Mouse (Mus musculus): ENCODE results near the gene Marveld2. TPM values are rescaled to one million over a fixed set of nuclear protein-coding genes. Genes with fewer than 3 reads are reported as not detected.

The Marveld2 gene
- polyA plus RNA-seq, 1 experiment from 2014 or later = 19.5 TPM

DNA sequence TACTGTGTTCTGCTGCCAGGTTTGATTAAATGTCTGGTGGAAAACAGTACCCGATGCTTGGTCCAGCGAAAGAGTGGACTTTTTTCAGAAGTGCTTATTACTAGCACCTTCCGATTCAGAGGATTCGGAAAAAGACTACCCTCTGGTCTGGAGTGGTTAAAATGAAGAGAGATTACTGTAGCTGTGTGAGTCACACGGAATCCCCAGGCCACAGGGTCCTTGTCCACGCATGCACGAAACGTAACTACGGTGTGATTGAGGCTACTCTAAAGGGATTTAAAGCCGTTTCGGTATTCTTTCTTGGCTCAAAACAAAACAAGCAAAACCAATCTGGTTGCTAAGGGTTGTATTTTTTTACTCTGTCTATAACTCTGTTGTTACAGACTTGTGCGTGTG, 63.7 kb downstream of the Marveld2 start:
- no peaks in the 10 kb centered on the region for H3K4me1 ChIP-seq
- no peak for ATAC-seq (ENCODE audit: insufficient read depth, low FRiP score, low read depth)
- 4% methylated on average over 12 of the region's 12 CpGs for WGBS
- peaks cover 18% of the 10 kb centered on the region for H3K27me3 ChIP-seq (replicated peaks)
- no peaks in the 10 kb centered on the region for H3K36me3 ChIP-seq
- peak overlapping the region; percentile 82 for H3K4me2 ChIP-seq
- H3K9ac ChIP-seq = no peak overlapping the region
- peak overlapping the region; percentile 56 for H3K4me3 ChIP-seq (replicated peaks)
- H3K9me3 ChIP-seq = no peaks in the 10 kb centered on the region
- peak overlapping the region; percentile 81 for H3K27ac ChIP-seq

DNA sequence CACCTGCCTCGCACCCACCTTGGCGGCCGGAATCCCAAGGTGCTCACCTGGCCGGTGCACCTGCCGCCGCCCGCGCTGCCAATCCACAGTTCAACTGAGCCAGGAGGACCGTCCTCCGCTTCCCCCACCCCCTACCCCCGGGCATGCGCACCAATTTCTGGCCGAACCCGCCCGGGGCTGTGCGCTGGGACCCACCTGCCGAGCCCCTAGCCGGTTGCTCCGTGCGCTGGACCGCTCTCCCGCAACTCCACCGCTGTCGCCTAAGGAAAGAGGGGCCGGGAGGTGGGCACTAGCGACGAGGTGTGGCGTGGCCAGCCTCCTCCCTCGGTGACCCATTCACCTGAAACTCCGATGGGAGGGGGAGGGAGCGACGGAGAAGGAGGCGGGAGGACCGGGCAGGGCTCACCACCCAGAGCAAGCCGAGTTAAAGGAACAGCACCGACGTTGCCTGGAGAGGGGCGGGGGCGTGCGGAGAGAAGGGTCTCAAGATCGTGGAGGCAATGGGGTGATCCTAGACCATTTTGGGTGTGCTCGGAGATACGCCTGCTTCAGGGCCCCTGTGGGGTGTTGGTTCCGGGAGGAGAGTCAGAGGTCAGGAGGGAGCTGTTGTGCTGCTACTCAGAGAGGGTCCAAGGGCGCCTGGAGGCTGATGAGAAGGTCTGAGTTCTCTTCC, 64.3 kb downstream of the Marveld2 start, which contains the start of gene Ocln:
Gene Ocln (minus strand): TSS at position 350 of the 673 bp plus-strand sequence.
- under 1% methylated on average over 44 of the region's 45 CpGs for WGBS

DNA sequence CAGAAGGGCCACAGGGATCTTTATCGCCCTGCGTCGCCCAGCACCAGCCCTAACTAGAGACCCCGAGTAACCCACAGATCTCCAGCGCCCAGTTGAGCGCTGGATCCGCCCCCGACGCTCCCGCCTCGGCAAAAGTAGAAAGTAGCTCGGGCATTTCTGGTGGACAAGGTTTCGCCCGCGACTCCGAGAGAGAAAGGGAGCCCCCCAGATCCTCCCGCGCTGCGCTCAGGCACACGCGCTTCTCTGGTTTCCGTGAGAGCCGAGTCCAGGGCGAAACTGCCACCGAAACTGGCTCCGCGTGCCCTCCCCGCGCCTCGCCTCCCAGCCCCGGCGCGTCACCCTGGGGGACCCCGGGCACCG, 64.8 kb downstream of the Marveld2 start:
- ATAC-seq (ENCODE audit: insufficient read depth, low FRiP score, low read depth) = peak; percentile 16; the same call in 1 of the 2 replicates
- Histone ChIP-seq H3K9me3 (no peaks in the 10 kb centered on the region), H3K36me3 (no peaks in the 10 kb centered on the region), H3K27ac (peak overlapping the region; percentile 81), H3K4me1 (no peaks in the 10 kb centered on the region), H3K9ac (peak overlapping the region; percentile 72), H3K27me3 (replicated peaks) (peaks cover 16% of the 10 kb centered on the region), H3K4me2 (peak overlapping the region; percentile 82), H3K4me3 (replicated peaks) (peak overlapping the region; percentile 56)
- under 1% methylated on average over 35 of the region's 35 CpGs for WGBS

More for the DNA sequence above, 64.3 kb downstream of the Marveld2 start, which contains the start of gene Ocln:
- peak within 1 kb of the TSS; percentile 56 for H3K4me3 ChIP-seq (replicated peaks)
- H3K36me3 ChIP-seq = no peaks in the 10 kb centered on the region
- H3K27ac ChIP-seq = peak within 1 kb of the TSS; percentile 81
- no peaks in the 10 kb centered on the region for H3K4me1 ChIP-seq
- peak within 1 kb of the TSS; percentile 82 for H3K4me2 ChIP-seq
- no peaks in the 10 kb centered on the region for H3K9me3 ChIP-seq
- peak; percentile 86 for ATAC-seq (ENCODE audit: insufficient read depth, low FRiP score, low read depth)
- H3K27me3 ChIP-seq (replicated peaks) = peaks cover 18% of the 10 kb centered on the region
- peak within 1 kb of the TSS; percentile 72 for H3K9ac ChIP-seq

DNA sequence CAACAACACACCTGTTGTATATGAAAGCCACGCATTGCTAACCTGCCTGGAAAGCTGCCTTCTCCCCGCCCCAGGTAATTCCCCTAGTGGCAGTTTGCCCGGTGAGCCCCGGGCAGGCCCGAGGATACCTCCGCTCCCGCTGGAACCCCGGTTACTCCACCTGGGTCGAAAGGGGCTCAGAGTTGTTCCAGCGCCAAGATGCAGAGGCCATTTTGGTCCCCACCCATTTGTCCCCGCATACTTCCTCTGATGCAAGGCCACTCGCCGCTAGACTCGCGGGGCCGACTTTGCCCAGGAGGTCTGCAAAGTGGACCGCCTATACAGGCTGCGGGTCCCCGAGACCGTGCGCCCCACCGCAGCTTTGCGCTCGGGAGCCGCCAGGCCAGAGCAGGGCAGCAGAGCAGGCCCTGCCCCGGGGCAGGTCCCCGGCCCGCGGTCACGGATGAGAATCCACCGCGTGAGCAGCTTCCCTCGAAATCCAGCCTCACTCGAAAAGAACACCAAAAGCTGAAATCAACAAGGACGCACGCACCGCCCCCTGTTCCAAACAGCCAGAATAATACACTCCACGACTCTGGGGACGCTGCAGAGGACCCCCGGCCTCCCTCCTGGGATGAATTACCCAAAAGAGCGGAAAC, 65.3 kb downstream of the Marveld2 start:
- H3K36me3 ChIP-seq = no peaks in the 10 kb centered on the region
- peak overlapping the region; percentile 72 for H3K9ac ChIP-seq
- H3K27ac ChIP-seq = peak overlapping the region; percentile 81
- H3K27me3 ChIP-seq (replicated peaks) = peaks cover 16% of the 10 kb centered on the region
- peak overlapping the region; percentile 82 for H3K4me2 ChIP-seq
- peak overlapping the region; percentile 56 for H3K4me3 ChIP-seq (replicated peaks)
- peak; percentile 20; the same call in 1 of the 2 replicates for ATAC-seq (ENCODE audit: insufficient read depth, low FRiP score, low read depth)
- no peaks in the 10 kb centered on the region for H3K4me1 ChIP-seq
- under 1% methylated on average over 41 of the region's 41 CpGs for WGBS
- H3K9me3 ChIP-seq = no peaks in the 10 kb centered on the region

DNA sequence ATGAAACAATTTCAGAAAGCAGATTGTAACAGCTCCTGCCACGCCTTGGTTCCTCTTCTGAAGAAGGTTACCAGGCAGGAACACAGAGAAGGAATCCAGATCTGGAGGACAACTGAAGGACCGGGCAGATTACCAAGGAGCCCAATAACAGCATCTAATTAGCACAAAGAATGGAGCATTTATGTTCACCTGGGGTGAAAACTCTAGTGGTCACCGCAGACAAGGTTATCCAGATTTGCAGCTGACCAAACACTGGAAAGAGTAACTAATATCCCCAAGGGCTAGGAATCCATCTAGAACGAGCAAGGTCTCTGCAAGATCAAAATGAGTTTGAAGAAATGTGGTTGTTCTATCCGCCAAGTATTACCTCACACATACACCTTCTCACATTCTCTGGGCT, 69.5 kb downstream of the Marveld2 start:
- no peak overlapping the region for H3K9ac ChIP-seq
- no peak overlapping the region for H3K4me3 ChIP-seq (replicated peaks)
- ATAC-seq (ENCODE audit: insufficient read depth, low FRiP score, low read depth) = no peak
- H3K4me1 ChIP-seq = no peaks in the 10 kb centered on the region
- no peak overlapping the region for H3K4me2 ChIP-seq
- 71% methylated on average over 5 of the region's 5 CpGs for WGBS
- H3K36me3 ChIP-seq = no peaks in the 10 kb centered on the region
- H3K27me3 ChIP-seq (replicated peaks) = peaks cover 12% of the 10 kb centered on the region
- H3K27ac ChIP-seq = peak overlapping the region; percentile 27; the same call in 1 of the 2 replicates
- H3K9me3 ChIP-seq = no peaks in the 10 kb centered on the region

Other genes starting within 250 kb of the Marveld2 start
- gene Naip1, start 164.1 kb downstream of the Marveld2 start, polyA plus RNA-seq (2015; fragmentation: Nextera tagmentation; extraction: Ambion mirVana) = 0.82 and 1.4 TPM in 2 replicates
- gene Gtf2h2, start 124.4 kb downstream of the Marveld2 start, polyA plus RNA-seq (2015; fragmentation: Nextera tagmentation; extraction: Ambion mirVana) = 62.0 and 66.9 TPM in 2 replicates
- gene Ocln, start 64.3 kb downstream of the Marveld2 start, polyA plus RNA-seq (2015; fragmentation: Nextera tagmentation; extraction: Ambion mirVana) = 58.9 and 70.3 TPM in 2 replicates
- gene Ak6, start 34.0 kb upstream of the Marveld2 start, polyA plus RNA-seq (2015; fragmentation: Nextera tagmentation; extraction: Ambion mirVana) = 255 and 261 TPM in 2 replicates
- gene Rad17, start 34.1 kb upstream of the Marveld2 start, polyA plus RNA-seq (2015; fragmentation: Nextera tagmentation; extraction: Ambion mirVana) = 17.9 and 19.0 TPM in 2 replicates
- 8.5 and 11.3 TPM in 2 replicates for gene Taf9, start 34.6 kb upstream of the Marveld2 start, polyA plus RNA-seq (2015; fragmentation: Nextera tagmentation; extraction: Ambion mirVana)
- 8.7 and 9.4 TPM in 2 replicates for gene Ccdc125, start 52.7 kb upstream of the Marveld2 start, polyA plus RNA-seq (2015; fragmentation: Nextera tagmentation; extraction: Ambion mirVana)
- gene Cdk7, start 114.0 kb upstream of the Marveld2 start, polyA plus RNA-seq (2015; fragmentation: Nextera tagmentation; extraction: Ambion mirVana) = 75.6 and 81.7 TPM in 2 replicates
- gene Mrps36, start 127.7 kb upstream of the Marveld2 start, polyA plus RNA-seq (2015; fragmentation: Nextera tagmentation; extraction: Ambion mirVana) = 184 TPM in 2 replicates
- 28.0 and 33.9 TPM in 2 replicates for gene Cenph, start 158.9 kb upstream of the Marveld2 start, polyA plus RNA-seq (2015; fragmentation: Nextera tagmentation; extraction: Ambion mirVana)
- gene Ccnb1, start 169.6 kb upstream of the Marveld2 start, polyA plus RNA-seq (2015; fragmentation: Nextera tagmentation; extraction: Ambion mirVana) = 207 and 208 TPM in 2 replicates
- 58.4 and 64.3 TPM in 2 replicates for gene Slc30a5, start 216.5 kb upstream of the Marveld2 start, polyA plus RNA-seq (2015; fragmentation: Nextera tagmentation; extraction: Ambion mirVana)

Measured in stomach, embryonic 15.5 days (tissue).